Mouse (Mus musculus) kidney, adult 11 months (tissue): ENCODE data around the gene Faiml.
A peak's percentile ranks its signal among the peaks of the same experiment; 100 is the strongest.

ENCODE experiments used
- DNase-seq: peaks from one replicate; pipeline ENCODE4 v3.0.0; 2022

Gene Faiml

DNA sequence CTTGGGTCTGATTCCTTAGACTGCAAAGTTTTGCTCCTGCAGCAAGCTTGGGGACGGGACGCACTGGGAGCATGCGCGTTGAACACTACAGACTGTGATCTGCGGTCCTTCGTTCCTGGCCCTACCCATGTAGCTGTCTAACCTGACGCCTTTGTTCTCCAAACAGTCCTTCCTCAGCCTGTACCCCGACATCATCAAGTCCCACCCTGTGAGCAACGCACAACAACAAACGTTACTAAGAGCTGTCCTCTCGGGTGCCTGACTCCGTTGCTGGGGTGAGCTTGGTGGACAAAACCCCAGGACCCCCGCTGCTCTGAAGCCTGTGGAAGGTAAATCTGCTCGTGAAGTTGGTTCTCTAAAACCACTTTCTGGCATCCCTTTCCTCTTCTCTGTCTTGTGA is at the start of gene Faiml:
Gene Faiml, minus strand, starts transcription at position 101 of the 400 bp plus-strand sequence.
- DNase-seq, result no peak

DNA sequence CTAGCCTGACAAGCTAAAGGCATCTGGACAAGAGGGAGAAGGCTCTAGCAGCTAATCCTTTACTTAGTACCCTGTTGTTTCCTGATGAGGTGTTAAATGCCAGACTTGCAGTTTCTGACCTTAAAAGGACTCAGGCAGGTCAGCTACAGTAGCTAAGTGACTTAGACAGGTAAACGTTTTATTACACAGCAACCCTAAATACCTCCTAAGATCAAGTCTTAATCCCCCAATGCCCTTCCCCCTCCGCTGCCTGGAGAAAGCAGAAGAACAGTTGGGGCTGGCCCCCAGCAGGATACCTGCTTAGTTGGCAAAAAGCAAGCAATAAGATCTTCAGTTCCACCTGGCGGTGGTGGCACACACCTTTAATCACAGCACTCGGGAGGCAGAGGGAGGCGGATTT is 21.9 kb upstream of the Faiml start:
- no peak for DNase-seq

DNA sequence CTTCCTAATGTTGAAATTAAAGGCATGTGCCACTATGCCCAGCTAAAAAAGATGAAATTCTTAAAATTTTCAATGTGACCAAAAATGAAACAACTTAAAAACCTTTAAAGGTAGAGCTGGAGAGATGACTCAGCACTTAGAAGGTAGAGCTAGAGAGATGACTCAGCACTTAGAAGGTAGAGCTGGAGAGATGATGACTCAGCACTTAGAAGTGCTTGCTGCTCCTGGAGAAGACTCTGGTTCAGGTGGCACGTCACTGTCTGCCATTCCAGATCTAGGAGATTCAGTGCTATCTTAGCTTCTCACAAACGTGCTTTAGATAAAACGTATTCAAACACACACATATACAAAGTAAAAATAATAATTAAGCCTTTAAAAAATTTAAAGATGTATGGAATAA is 19.8 kb upstream of the Faiml start:
- no peak for DNase-seq

DNA sequence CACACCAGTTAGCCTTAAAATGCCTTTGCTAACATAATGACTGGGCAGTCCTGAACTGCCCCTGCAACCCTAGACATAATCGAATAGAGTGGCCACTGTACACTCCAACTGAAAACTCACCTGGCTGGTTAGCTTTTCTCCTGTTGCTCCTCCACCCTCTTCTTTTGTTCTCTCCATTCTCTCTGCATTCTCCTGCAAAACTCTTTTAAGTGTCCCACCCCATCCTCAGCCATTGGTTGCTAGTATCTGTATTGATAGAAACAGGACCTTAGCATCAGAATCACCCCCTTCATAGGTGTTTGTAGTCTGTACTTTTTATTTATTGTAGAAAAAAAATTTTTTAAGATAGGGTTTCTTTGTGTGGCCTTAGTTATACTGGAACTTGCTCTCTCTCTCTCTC is 19.2 kb upstream of the Faiml start:
- DNase-seq, result no peak

DNA sequence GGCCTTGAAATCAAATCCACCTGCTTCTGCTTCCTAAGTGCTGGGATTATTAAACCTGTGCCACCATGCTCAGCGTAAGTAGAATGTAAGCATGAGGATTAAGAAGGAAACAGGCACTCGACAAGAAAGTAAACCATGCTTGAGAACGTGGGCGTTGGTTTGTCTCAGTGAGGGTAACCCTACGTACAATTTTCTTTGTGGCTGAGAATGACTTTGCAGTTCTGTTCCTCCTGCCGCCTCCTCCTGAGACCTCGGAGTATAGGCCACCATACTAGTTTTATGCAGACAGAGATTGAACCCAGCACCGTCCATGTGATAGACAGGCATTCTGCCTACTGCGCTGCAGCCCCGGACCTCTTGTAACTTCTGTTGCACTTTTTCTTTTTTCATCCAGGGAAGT is 16.8 kb upstream of the Faiml start:
- DNase-seq, result no peak

DNA sequence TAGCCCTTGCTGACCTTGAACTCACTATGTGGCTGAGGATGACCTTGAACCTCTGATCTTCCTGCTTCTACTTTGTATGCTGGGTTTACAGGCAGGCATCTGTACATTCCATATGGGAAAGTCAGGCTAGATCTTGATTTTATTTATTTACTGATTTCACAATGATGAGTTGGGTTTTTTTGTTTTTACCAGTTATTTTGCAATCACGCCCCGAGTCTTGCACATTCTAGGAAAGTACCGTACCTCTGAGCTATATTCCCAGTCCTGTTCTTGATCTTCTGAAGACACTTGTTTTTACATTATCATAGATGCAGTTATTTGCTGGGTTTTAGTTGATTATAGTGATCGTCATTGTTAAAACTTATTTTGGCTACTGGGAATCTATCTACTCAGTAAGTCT is 11.9 kb upstream of the Faiml start:
- no peak for DNase-seq

DNA sequence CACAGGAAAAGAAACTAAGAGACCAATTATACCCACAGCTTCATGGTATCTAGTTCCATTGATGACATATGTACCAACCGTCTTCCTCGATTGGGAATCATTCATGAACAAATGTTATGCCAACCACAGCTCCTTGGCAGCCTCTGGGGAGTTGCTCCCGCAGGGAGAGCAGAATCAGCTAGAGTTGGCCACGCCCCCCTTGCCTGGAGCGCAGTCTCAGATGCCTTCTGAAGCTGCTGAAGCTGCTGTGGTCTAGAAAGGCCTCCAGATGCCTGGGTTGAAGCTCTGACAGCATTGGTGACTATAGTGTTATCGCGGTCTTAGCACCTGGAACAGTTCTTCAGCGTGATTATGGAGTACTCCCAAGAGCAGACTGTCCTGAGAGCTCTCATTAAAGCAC is 11.3 kb upstream of the Faiml start:
- no peak for DNase-seq

DNA sequence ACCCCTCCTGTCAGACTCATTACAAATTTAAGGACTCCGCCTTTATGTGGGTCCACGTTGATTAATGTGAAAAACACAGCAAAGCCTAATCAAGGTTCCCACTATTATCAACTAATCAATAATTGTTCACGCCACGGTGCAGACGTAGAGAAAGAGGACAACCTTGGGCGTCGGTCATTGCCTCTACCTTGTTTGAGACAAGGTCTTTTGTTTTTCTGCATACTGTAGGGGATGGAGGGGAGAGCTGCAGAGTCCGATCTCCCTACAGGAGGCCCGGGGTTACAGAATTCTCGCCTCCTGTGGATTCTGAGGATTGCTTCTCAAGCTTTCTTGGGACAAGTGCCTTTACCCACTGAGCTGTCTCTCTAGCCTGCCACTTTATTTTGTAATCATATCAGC is 6.9 kb upstream of the Faiml start:
- no peak for DNase-seq

DNA sequence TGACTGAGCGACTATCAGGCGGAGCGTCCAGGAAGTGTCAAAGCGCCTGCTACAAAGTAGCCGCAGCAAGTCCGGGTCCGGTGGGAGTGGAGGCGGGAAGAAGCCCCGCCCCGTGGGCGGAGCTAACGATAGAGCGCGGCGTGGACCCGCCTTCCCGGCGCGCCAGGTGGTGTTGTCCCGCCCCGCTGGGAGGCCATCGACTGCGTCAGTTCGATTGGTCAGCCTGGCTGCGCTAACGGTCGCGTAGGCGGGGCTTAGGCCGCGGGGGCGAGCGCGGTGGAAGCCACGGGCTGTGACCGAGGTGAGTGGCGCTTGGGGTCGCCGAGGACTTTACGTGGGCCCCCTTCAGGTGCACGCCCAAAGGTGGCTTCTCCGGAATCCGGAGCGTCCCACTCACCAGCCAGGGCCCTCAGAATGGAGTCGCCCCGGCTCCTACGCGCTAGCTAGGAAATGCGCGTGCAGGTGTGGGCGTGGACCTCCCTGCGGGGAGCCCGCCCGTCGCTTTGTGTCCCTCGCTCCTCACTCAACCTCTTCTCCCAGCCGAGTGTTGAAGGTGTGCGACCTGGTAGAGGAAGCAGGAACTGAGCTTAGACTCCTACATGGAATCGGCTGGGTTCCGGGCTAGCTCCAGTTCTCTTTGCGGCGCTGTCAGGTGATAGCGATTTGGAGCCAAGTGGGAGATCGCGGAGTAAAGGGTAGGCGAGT is 6.3 kb upstream of the Faiml start, which contains the start of gene Cep70:
Gene Cep70, plus strand, starts transcription at position 178 of the 705 bp plus-strand sequence.
- peak; percentile 95 for DNase-seq

DNA sequence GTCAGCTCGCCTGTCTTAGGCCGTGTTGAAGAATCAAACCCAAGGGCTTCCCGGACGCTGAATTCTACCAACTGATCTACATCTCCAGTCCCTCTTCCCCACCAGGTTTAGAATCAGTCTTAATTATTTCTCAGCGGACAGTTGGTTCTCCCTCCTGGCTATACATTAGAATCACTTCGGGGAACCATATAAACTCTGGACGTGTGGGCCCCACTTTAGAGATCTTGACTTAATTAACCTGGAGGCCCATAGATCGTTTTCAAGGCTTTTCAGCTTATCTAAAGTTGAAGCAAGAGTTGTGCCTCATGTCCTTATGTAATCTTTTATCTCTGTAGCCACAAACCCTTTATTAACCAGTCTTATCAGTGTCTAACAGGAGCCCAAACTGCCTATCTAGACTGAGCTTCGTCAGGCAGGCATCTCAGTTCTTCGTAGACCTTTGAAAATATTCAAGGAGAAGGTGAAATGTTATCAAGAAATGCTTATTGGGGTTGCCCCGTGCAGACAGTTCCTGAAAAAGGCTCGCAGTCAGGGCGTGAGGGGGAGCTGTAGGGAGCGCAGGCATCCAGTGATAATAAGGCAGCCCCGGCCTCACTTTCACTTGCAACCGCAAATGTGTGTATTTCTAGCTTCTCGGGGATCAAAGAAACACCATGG is 5.6 kb upstream of the Faiml start:
- peak; percentile 8 for DNase-seq

DNA sequence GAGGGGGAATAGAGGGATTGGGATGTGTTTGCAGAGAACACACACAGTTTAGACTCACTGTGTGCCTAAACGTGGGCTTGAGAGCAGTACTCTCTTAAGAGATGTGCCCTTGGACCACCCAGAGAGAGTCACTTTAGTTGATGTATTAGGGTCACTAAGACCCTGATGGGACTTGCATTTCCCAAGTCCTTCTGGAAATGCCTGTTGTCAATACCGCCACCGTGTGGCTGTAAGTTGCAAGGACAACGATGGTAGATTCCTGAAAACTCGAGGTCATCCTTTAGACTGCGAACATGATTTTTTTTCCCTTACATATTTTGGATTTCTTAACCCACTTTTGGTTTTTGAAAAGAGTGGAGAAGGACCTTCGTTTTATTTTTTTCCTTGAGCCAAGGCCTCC is 5.0 kb upstream of the Faiml start:
- DNase-seq, result peak; percentile 32

DNA sequence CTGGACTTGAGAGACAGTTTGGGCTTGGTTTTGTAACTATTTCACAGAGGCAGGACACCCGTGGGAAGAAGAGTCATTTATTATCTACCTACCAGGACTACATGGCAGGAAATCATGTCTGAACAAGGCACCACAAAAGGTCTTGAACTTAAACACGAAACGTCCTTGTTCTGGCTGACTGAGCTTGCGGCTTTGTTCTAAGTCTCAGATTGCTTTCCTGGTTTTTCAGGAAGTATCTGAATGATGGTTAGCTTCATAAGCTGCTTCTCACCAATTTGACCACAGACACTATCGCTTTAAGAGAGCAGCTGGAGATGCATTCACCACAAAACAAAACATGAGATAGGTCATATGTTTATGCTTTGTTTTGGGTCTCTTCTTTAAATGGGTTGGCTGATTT is 3.5 kb upstream of the Faiml start:
- DNase-seq, result no peak

DNA sequence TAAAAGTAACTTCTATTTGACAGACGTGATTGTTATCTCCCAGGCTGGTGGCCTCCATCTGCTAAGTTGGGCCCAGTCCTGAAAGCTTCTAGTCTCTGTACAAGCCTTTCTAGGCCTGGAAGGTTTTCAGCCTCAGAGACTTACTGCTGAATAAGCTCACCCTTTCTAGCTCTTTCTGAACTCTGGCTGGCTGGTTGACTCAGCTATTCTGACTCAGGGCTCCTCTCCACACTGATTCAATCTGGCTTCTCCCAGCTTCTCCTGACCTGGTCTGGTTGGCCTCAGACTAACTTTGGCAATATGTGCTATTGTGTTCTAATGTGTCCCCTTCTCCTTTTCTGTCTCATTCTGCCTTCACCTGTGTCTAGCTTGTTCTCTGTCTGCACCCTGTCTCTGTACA is 2.2 kb upstream of the Faiml start:
- DNase-seq, result no peak

DNA sequence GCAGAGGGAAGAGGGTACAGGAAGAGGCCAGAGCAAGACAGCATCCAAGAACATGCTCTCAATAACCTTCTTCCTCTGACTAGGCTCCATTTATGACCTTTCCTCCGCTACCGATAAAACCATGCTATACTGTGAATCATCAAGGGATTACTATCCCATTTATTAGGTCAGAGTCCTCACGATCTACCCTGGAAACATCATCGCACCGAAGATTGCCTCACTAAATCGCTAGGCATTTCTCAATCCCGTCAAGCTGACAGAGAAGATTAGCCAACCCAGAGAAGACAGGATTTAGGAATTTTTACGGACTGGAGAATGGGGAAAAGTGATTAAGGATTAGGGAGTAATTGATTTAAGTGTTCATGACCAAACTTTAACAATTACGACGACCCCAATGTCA is 1.2 kb upstream of the Faiml start:
- DNase-seq, result no peak

DNA sequence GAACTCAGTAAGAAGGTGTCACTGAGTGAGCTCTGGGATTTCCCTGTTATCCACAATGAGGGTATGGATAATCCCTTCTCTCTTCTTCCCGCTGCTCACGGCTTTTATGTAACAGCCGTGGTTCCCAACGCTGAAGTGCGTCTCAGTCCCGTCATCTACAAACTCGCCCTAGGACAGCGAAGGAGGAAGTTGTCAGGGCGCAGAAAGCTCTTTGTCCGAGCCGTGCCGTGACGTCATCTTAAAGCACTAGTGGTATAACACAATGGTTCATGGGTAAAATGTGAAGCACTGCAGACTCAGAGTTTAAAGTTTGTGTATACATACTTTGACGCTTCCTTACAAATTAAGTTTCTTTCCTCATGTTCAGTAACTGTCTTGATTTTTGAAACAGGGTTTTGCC is 7.6 kb downstream of the Faiml start:
- no peak for DNase-seq

DNA sequence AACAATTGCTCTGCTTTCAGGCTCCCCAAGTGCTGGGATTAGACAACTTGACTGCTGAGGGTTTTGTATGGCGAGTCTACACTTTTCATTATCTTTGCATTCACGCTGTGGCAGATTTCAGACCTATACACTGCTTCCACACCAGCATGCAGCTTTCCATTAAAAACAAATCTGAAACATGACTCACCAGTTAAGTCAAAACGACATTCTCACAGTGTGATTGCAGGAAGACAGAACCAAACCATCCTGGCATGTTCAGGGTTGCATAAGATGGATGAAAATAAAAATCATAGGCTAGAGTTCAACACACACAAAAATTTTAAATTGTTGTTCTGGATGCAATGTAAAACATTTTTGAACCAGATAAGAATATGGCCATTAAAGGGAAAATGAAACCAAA is 12.5 kb downstream of the Faiml start:
- no peak for DNase-seq

DNA sequence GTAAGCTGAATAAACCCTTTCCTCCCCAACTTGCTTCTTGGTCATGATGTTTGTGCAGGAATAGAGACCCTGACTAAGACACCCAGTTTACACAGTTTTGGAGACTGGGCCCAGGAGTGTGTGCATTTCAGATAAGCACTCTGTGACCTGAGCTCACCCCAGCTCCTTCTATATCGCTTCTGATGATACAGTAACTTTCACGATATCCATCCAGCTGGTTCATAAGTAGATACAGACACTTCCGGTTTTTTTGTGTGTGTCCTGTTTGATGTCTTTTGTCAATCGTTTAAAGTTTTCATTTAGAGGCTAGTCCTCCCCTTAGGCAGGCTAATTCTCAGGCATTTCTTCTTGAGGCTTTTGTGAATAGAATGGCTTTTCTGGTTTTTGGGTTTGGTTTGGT is 15.4 kb downstream of the Faiml start:
- DNase-seq, result no peak

DNA sequence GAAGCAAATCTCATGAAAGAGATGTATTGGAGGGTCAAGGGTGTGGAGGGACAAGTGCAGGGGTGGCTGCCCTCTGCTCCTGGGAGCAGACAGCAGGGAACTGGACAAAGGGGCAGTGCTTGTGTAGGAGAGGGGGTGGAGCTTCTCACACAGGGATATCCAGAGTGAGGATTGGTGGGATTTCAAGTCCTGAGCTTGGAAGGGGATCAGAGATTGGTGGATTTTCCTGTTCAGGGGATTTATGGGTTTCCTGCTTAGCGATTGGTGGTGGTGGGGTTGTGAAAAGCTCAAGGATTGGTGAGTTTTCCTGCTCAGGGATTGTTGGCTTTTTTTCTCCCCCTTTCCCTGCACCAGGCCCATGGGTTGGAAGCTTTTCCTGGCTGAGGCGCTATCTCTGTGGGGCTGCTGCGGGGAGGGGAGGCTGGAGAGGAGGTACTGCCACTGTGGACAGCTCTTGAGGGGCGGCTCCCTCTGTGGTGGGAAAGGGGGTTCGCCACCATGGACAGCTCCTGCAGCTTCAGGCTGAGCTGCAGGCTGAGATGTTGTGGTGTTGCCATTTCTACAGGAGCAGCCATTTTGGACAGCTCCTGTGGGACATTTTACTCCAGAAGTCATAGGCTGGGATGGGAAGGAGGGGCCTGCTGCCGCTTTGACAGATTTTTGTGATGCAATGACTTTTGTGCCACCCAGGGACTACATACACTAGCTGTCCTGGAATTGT is 18.9 kb downstream of the Faiml start:
- no peak for DNase-seq

DNA sequence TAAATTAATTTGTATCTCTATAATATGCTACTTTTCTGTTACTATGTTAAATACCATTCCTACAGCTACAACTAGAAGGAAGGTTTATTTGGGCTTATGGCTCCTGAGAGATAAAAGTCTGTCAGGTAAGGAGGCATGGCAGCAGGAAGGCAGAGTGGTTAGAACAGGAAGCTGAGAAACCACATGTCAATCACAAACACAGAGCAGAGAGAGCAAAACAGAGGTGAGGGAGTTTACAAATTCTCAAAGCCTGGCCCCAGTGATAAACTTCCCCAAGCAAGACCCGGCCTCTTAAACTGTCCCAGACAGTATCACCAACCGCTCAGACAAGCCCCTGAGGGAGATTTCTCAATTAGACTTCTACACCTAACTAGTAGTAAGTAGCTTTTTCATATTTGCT is 20.9 kb downstream of the Faiml start:
- no peak for DNase-seq

DNA sequence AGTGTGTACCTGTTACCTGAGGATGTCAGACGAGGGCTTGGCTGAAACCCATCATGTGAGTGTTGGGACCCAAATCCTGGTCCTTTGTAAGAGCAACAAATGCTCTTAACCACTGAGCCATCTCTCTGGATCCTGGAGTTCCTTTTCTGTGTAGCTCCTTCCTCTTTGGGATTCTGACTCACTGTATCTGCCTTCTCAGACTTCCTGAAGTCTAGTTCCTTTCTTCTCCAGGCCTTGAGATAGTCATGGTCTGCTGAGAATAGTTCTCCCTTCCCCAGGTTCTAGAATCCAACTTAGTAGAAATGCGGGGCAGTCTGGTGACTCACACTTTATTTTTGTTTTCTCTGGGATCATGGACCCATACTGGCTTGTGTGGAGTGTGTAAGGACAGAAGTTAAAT is 24.4 kb downstream of the Faiml start:
- no peak for DNase-seq

DNA sequence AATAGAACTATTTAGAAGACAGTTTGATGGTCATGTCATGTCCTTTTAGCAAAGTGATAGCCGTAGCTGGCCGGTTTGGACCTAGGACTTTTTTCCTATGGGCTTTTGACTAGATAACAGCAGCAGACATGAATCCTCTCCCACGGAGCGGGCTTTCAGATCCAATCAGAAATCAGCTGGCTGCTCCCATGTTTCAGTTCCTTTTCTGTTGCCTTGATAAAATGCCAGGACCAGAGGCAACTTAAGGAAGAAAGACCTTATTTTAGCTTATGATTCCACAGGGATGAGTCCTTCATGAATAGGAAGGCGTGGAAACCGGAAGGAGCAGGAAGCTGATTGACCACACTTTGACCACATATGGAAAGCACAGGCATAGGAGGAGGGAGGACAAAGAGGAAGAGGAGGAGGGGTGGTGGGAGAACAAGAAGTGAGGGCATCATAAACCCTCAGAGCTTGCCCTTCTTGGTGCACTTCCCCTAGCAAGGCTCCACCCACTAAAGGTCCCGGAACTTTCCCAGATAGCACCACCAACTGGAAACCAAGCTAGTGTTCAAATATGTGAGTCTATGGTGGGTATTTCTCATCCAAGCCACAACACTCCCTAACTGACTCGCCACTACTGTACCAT is 53.9 kb downstream of the Faiml start:
- no peak for DNase-seq

DNA sequence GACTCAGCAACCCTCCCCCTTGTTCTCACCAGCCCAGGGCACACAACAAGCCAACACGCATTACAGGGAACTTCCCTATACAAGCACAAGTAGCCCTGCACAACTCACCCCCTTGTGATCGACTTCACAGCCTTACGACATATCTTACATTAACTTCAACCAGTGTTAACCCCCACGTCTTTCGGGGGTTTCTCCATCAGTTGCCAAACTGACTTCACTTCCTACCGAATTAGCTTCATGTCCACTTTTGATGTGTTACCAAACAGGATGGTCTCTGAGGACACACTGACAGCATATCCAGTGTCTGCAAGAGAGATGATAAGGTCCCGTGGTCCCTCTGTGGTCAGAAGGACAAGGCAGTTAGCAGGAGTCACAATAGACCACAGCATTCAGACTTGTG is 54.9 kb downstream of the Faiml start:
- DNase-seq, result no peak

DNA sequence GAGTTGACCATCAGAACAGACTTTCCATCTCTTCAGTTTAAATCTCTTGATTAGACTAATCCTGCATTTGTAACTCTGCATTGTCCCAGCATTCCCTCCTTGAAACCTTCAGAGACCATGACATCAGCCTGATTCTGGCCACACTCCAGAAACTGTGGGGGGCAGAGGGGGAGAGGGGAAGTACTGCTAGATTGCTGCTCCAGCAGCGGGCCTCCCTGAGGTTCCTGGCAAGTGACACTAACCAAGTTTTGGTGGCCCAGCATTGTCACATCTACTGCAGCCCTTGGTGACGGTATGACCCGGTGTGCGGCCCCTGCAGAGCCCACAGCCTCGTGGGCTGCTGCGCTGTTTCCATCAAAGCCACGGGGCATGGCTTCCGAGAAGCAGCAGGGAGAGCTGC is 56.8 kb downstream of the Faiml start:
- no peak for DNase-seq
